Mouse (Mus musculus) heart, adult 2 months (tissue): Measurements from ENCODE around the gene Lrrc8d.

ENCODE experiments used
- CTCF ChIP-seq: fragments of 200-600 bp; IDR thresholded peaks from 2 replicates; pipeline ENCODE4 v1.8.1; 2022; ENCODE audit warnings: antibody characterized with exemption, mild to moderate bottlenecking, moderate library complexity
- POLR2A ChIP-seq: fragments of 200-500 bp; IDR thresholded peaks from 2 replicates; pipeline ENCODE4 v1.6.1; 2011; ENCODE audit warnings: mild to moderate bottlenecking, low read depth, low read length, control low read depth; ENCODE audit not compliant: insufficient read depth

DNA sequence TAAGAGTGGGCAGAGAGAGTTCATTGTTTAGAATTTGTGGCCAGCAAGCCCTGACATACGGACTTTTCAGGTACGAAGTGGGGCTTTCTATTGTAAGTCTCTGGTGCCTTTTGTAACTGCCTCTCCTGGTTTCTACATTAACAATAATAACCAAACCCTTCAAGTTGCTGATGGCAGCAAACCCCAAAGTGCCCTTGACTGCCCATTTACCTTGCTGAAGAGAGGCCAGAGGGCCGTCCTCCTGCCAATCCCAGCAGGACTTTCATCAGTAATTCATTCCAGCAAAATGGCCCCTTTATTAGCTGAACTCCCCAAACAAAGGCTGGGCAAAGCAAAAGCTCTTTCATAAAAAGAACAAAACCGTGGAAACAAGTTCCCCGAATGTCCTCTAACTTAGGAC, 118.6 kb downstream of the Lrrc8d start:
- TF ChIP-seq CTCF (no peak), POLR2A (no peak)
